Mouse (Mus musculus): ENCODE results near the gene Slc8a3. TPM values are rescaled to one million over a fixed set of nuclear protein-coding genes. Genes with fewer than 3 reads are reported as not detected.

The Slc8a3 gene
- total and polyA plus RNA-seq, 3 experiments = 0.11 TPM; not detected in 2

- Histone ChIP-seq H3K9me3 (replicated peaks; ENCODE audit: low read length) (no peaks in the 10 kb centered on the region), H3K36me3 (replicated peaks in 1 of 2; ENCODE audit: control insufficient read depth in 1 of 2, insufficient read depth in 1 of 2, low read length in 1 of 2) (peaks cover 5 to 56% of the 10 kb centered on the region in 2 experiments), H3K4me1 (ENCODE audit: control insufficient read depth in 1 of 2, insufficient read depth in 2 of 2) (0 out of 4 replicates have a peak, but pooled peaks cover 0 to 5% of the 10 kb centered on the region in 2 experiments), H3K9ac (ENCODE audit: insufficient read depth, low read depth) (no peak overlapping the region), H3K4me2 (ENCODE audit: insufficient read depth, low read depth, poor library complexity, severe bottlenecking) (no peak overlapping the region), H3K27me3 (replicated peaks) (no peaks in the 10 kb centered on the region), H3K27ac (ENCODE audit: insufficient read depth, low read depth) (no peak overlapping the region), H3K4me3 (replicated peaks in 1 of 3; ENCODE audit: low read depth in 2 of 3, low read length in 2 of 3, poor library complexity in 1 of 3) (no peak overlapping the region), H3K79me2 (replicated peaks; ENCODE audit: control insufficient read depth, extremely low read depth, insufficient read depth, poor library complexity, severe bottlenecking) (no peaks in the 10 kb centered on the region)
- no peak for DNase-seq (ENCODE audit: extremely low read depth)
- dilution Hi-C loops (cut with MboI; ENCODE audit: extremely low pct_ligation_motif_present, extremely low pct_unique_long_range_greater_than_20kb, low sequenced_read_pairs) = no loop called here
- in situ Hi-C loops (cut with MboI; ENCODE audit: low pct_ligation_motif_present, low pct_unique_long_range_greater_than_20kb, low sequenced_read_pairs) = no loop called here
- TF ChIP-seq MAX (IDR thresholded peaks at IDR 0.05; ENCODE audit: low read length) = no peak
- no peak for TF ChIP-seq JUND (conservative IDR thresholded peaks at IDR 0.05; ENCODE audit: low read depth, low read length)
- TF ChIP-seq MYC (IDR thresholded peaks at IDR 0.05; ENCODE audit: low read depth, low read length) = no peak
- no peak for TF ChIP-seq CHD2 (IDR thresholded peaks at IDR 0.05; ENCODE audit: low read length)
- TF ChIP-seq PAX5 (IDR thresholded peaks at IDR 0.05; ENCODE audit: low read length) = no peak
- no peak for TF ChIP-seq GABPA (IDR thresholded peaks at IDR 0.05; ENCODE audit: insufficient replicate concordance, low read depth, low read length)
- no peak for TF ChIP-seq POLR2A (IDR thresholded peaks at IDR 0.05; ENCODE audit: low read depth, low read length)
- no peak for TF ChIP-seq UBTF (IDR thresholded peaks at IDR 0.05; ENCODE audit: low read depth, low read length)
- TF ChIP-seq BHLHE40 (IDR thresholded peaks at IDR 0.05; ENCODE audit: low read depth, low read length) = no peak
- TF ChIP-seq ZC3H11A (IDR thresholded peaks at IDR 0.05; ENCODE audit: low read depth, low read length) = no peak
- TF ChIP-seq JUN (IDR thresholded peaks at IDR 0.05; ENCODE audit: insufficient read depth, low read depth, low read length) = no peak
- TF ChIP-seq SMC3 (IDR thresholded peaks at IDR 0.05; ENCODE audit: low read depth, low read length) = no peak
- no peak for TF ChIP-seq KAT2A (IDR thresholded peaks at IDR 0.05; ENCODE audit: insufficient replicate concordance, low read length)
- no peak for TF ChIP-seq MAZ (IDR thresholded peaks at IDR 0.05; ENCODE audit: low read depth, low read length)
- no peak for TF ChIP-seq IRF4 (IDR thresholded peaks at IDR 0.05; ENCODE audit: low read depth, low read length)
- TF ChIP-seq USF1 (IDR thresholded peaks at IDR 0.05; ENCODE audit: low read depth, low read length) = no peak
Observed at GRCm38 (mm10) chr12:81163131-81163530, 169.8 kb downstream of the Slc8a3 start.

- Histone ChIP-seq H3K9ac (ENCODE audit: insufficient read depth, low read depth) (no peak overlapping the region), H3K27me3 (replicated peaks) (no peaks in the 10 kb centered on the region), H3K9me3 (replicated peaks; ENCODE audit: low read length) (no peaks in the 10 kb centered on the region), H3K36me3 (replicated peaks in 1 of 2; ENCODE audit: control insufficient read depth in 1 of 2, insufficient read depth in 1 of 2, low read length in 1 of 2) (peaks cover 5 to 48% of the 10 kb centered on the region in 2 experiments), H3K4me3 (replicated peaks in 1 of 3; ENCODE audit: low read depth in 2 of 3, low read length in 2 of 3, poor library complexity in 1 of 3) (no peak overlapping the region), H3K4me2 (ENCODE audit: insufficient read depth, low read depth, poor library complexity, severe bottlenecking) (no peak overlapping the region), H3K27ac (ENCODE audit: insufficient read depth, low read depth) (no peak overlapping the region), H3K4me1 (ENCODE audit: control insufficient read depth in 1 of 2, insufficient read depth in 2 of 2) (peaks cover 5 to 8% of the 10 kb centered on the region in 2 experiments; a peak in 1 of 4 replicates), H3K79me2 (replicated peaks; ENCODE audit: control insufficient read depth, extremely low read depth, insufficient read depth, poor library complexity, severe bottlenecking) (no peaks in the 10 kb centered on the region)
- dilution Hi-C loops (cut with MboI; ENCODE audit: extremely low pct_ligation_motif_present, extremely low pct_unique_long_range_greater_than_20kb, low sequenced_read_pairs) = no loop called here
- in situ Hi-C loops (cut with MboI; ENCODE audit: low pct_ligation_motif_present, low pct_unique_long_range_greater_than_20kb, low sequenced_read_pairs) = no loop called here
- TF ChIP-seq RCOR1 (conservative IDR thresholded peaks at IDR 0.05; ENCODE audit: low read depth, low read length) = no peak
- no peak for TF ChIP-seq MAZ (IDR thresholded peaks at IDR 0.05; ENCODE audit: low read depth, low read length)
- no peak for TF ChIP-seq ZMIZ1 (IDR thresholded peaks at IDR 0.05; ENCODE audit: low read depth, low read length)
- TF ChIP-seq TBP (conservative IDR thresholded peaks at IDR 0.05; ENCODE audit: low read depth, low read length) = no peak
- no peak for TF ChIP-seq NELFE (IDR thresholded peaks at IDR 0.05; ENCODE audit: low read depth, low read length)
- no peak for TF ChIP-seq POLR2AphosphoS2 (IDR thresholded peaks at IDR 0.05; ENCODE audit: low read depth, low read length)
- no peak for TF ChIP-seq GABPA (IDR thresholded peaks at IDR 0.05; ENCODE audit: insufficient replicate concordance, low read depth, low read length)
- TF ChIP-seq KAT2A (IDR thresholded peaks at IDR 0.05; ENCODE audit: insufficient replicate concordance, low read length) = no peak
- no peak for TF ChIP-seq ELF1 (IDR thresholded peaks at IDR 0.05; ENCODE audit: low read depth, low read length)
- no peak for TF ChIP-seq BHLHE40 (IDR thresholded peaks at IDR 0.05; ENCODE audit: low read depth, low read length)
- no peak for TF ChIP-seq IRF4 (IDR thresholded peaks at IDR 0.05; ENCODE audit: low read depth, low read length)
- TF ChIP-seq ZNF384 (IDR thresholded peaks at IDR 0.05; ENCODE audit: low read depth, low read length) = no peak
- no peak for TF ChIP-seq SIN3A (IDR thresholded peaks at IDR 0.05; ENCODE audit: low read length)
- no peak for TF ChIP-seq ZC3H11A (IDR thresholded peaks at IDR 0.05; ENCODE audit: low read depth, low read length)
- TF ChIP-seq RAD21 (IDR thresholded peaks at IDR 0.05; ENCODE audit: low read depth, low read length) = no peak
- TF ChIP-seq PAX5 (IDR thresholded peaks at IDR 0.05; ENCODE audit: low read length) = no peak
- TF ChIP-seq USF1 (IDR thresholded peaks at IDR 0.05; ENCODE audit: low read depth, low read length) = no peak
- TF ChIP-seq MAX (IDR thresholded peaks at IDR 0.05; ENCODE audit: low read length) = no peak
- TF ChIP-seq CTCF (conservative IDR thresholded peaks at IDR 0.05 in 1 of 2, IDR thresholded peaks at IDR 0.05 in 1 of 2; ENCODE audit: low read depth in 2 of 2, low read length in 2 of 2) = no peak
- DNase-seq (ENCODE audit: extremely low read depth) = no peak
Observed at GRCm38 (mm10) chr12:81161282-81161681, 171.7 kb downstream of the Slc8a3 start.
